Mouse (Mus musculus) E14TG2a.4 (cell line): ENCODE data around the gene Arhgef40.

Experiments used
- CTCF ChIP-seq: conservative IDR thresholded peaks from 2 replicates; pipeline ENCODE4 v1.5.1; 2014; ENCODE audit warnings: low read length
- NANOG ChIP-seq: IDR thresholded peaks from 2 replicates; pipeline ENCODE4 v1.6.1; 2014; ENCODE audit warnings: borderline replicate concordance, low read length, mixed read lengths

DNA sequence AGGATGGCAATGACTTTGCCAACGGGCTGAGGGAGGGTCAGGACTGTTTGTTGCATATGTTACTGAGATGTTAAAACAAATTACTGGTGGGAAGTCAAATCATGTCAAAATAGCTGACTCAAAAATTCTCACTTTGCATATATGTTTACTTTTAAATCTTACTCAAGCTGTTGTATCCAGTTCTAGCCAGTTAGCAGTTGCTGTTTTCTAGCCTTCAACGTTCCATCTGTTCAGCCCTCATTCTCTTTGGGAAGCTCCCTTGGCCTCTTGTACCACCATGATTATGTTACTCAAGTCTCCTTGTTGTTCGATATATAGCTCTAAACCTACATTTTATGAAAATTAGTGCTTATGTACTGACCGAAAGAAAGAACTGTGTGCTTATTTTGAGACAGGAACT lies 41.8 kb downstream of the Arhgef40 start:
- no peak for TF ChIP-seq CTCF
- TF ChIP-seq NANOG, result no peak
